Mouse (Mus musculus): ENCODE data around the gene Slc17a9. TPM values are rescaled to one million over a fixed set of nuclear protein-coding genes. Genes with fewer than 3 reads are reported as not detected.

Slc17a9 gene
- polyA plus RNA-seq, 1 experiment from 2014 or later: 0.29 TPM

Other genes starting within 250 kb of the Slc17a9 start
- 6.6 and 8.0 TPM in 2 replicates for gene Ntsr1, start 225.3 kb upstream of the Slc17a9 start, polyA plus RNA-seq (2015; fragmentation: Nextera tagmentation; extraction: Ambion mirVana)
- 51.8 and 52.5 TPM in 2 replicates for gene Mrgbp, start 144.0 kb upstream of the Slc17a9 start, polyA plus RNA-seq (2015; fragmentation: Nextera tagmentation; extraction: Ambion mirVana)
- gene Ogfr, start 136.0 kb upstream of the Slc17a9 start, polyA plus RNA-seq (2015; fragmentation: Nextera tagmentation; extraction: Ambion mirVana): 83.7 and 89.1 TPM in 2 replicates
- gene Col9a3, start 127.5 kb upstream of the Slc17a9 start, polyA plus RNA-seq (2015; fragmentation: Nextera tagmentation; extraction: Ambion mirVana): 37.2 and 44.3 TPM in 2 replicates
- 0.29 and 0.50 TPM in 2 replicates for gene Tcfl5, start 82.6 kb upstream of the Slc17a9 start, polyA plus RNA-seq (2015; fragmentation: Nextera tagmentation; extraction: Ambion mirVana)
- gene Dido1, start 15.3 kb upstream of the Slc17a9 start, polyA plus RNA-seq (2015; fragmentation: Nextera tagmentation; extraction: Ambion mirVana): 29.6 and 30.8 TPM in 2 replicates
- gene Gid8, start 15.1 kb upstream of the Slc17a9 start, polyA plus RNA-seq (2015; fragmentation: Nextera tagmentation; extraction: Ambion mirVana): 58.0 and 58.7 TPM in 2 replicates
- gene Bhlhe23, start 51.6 kb downstream of the Slc17a9 start, polyA plus RNA-seq (2015; fragmentation: Nextera tagmentation; extraction: Ambion mirVana): 0.51 and 1.1 TPM in 2 replicates
- gene Ythdf1, start 195.7 kb downstream of the Slc17a9 start, polyA plus RNA-seq (2015; fragmentation: Nextera tagmentation; extraction: Ambion mirVana): 50.2 and 52.8 TPM in 2 replicates
- gene Birc7, start 203.8 kb downstream of the Slc17a9 start, polyA plus RNA-seq (2015; fragmentation: Nextera tagmentation; extraction: Ambion mirVana): 0.11 and 0.14 TPM in 2 replicates
- gene Nkain4, start 229.4 kb downstream of the Slc17a9 start, polyA plus RNA-seq (2015; fragmentation: Nextera tagmentation; extraction: Ambion mirVana): 50.8 and 64.3 TPM in 2 replicates
- 103 and 106 TPM in 2 replicates for gene Arfgap1, start 242.0 kb downstream of the Slc17a9 start, polyA plus RNA-seq (2015; fragmentation: Nextera tagmentation; extraction: Ambion mirVana)

All from forebrain, embryonic 15.5 days (tissue).